Mouse (Mus musculus): ENCODE measurements around the gene 1600012H06Rik. TPM values are rescaled to one million over a fixed set of nuclear protein-coding genes. Genes with fewer than 3 reads are reported as not detected.
"Not testable (repeated sequence)": the region's sequence is repeated elsewhere in the genome, so short reads cannot be mapped to it uniquely, and the experiment has no call there.

Gene 1600012H06Rik
- 11.2 and 14.4 TPM in 2 replicates for polyA plus RNA-seq (2015; fragmentation: Nextera tagmentation; extraction: Ambion mirVana)

GRCm38 (mm10) chr17:14943009-14943728 is at the start of gene 1600012H06Rik, which contains the start of gene Wdr27:
1600012H06Rik (plus strand) TSS chr17:14943184.
Wdr27 (minus strand) TSS chr17:14943158.
- Histone ChIP-seq H3K9me3 (replicated peaks) (no peaks in the 10 kb centered on the region), H3K27me3 (no peaks in the 10 kb centered on the region), H3K4me3 (replicated peaks) (peak within 1 kb of the TSS; percentile 93), H3K27ac (peak within 1 kb of the TSS; percentile 78), H3K9ac (peak within 1 kb of the TSS; percentile 90), H3K36me3 (peaks cover 24% of the 10 kb centered on the region), H3K4me1 (replicated peaks) (peaks cover 32% of the 10 kb centered on the region), H3K4me2 (peak within 1 kb of the TSS; percentile 95)
- DNase-seq (peak; percentile 96), ATAC-seq (ENCODE audit: low read depth) (peak; percentile 97)
- under 1% methylated on average over 54 of the region's 54 CpGs for WGBS (ENCODE audit: insufficient replicate concordance)

- not testable (repeated sequence) for H3K4me3 ChIP-seq (replicated peaks); ATAC-seq (ENCODE audit: low read depth); H3K36me3 ChIP-seq; H3K9ac ChIP-seq; H3K27ac ChIP-seq; H3K9me3 ChIP-seq (replicated peaks); H3K4me2 ChIP-seq; DNase-seq; H3K4me1 ChIP-seq (replicated peaks); H3K27me3 ChIP-seq
Observed at GRCm38 (mm10) chr17:14895058-14895457, 47.9 kb upstream of the 1600012H06Rik start.

- no peak for ATAC-seq (ENCODE audit: low read depth)
- H3K27me3 ChIP-seq, result no peaks in the 10 kb centered on the region
- no peaks in the 10 kb centered on the region for H3K36me3 ChIP-seq
- H3K27ac ChIP-seq, result no peak overlapping the region
- H3K4me2 ChIP-seq, result no peak overlapping the region
- no peak overlapping the region for H3K9ac ChIP-seq
- DNase-seq, result no peak
- H3K4me3 ChIP-seq (replicated peaks), result no peak overlapping the region
- WGBS (ENCODE audit: insufficient replicate concordance), result 53% methylated on average over 1 of the region's 1 CpGs
- no peaks in the 10 kb centered on the region for H3K9me3 ChIP-seq (replicated peaks)
- H3K4me1 ChIP-seq (replicated peaks), result no peaks in the 10 kb centered on the region
Observed at GRCm38 (mm10) chr17:14898972-14899371, 44.0 kb upstream of the 1600012H06Rik start.

- WGBS (ENCODE audit: insufficient replicate concordance), result 57% methylated on average over 3 of the region's 3 CpGs
- DNase-seq, result no peak
- H3K27me3 ChIP-seq, result 0 out of 2 replicates have a peak, but pooled peaks cover 3% of the 10 kb centered on the region
Observed at GRCm38 (mm10) chr17:14903212-14903611, 39.8 kb upstream of the 1600012H06Rik start.

GRCm38 (mm10) chr17:14904206-14904605 is 38.8 kb upstream of the 1600012H06Rik start:
- no peak overlapping the region for H3K4me2 ChIP-seq
- H3K27me3 ChIP-seq, result 0 out of 2 replicates have a peak, but pooled peaks cover 3% of the 10 kb centered on the region
- DNase-seq (no peak), ATAC-seq (ENCODE audit: low read depth) (no peak)
- no peak overlapping the region for H3K4me3 ChIP-seq (replicated peaks)
- no peak overlapping the region for H3K9ac ChIP-seq
- no peaks in the 10 kb centered on the region for H3K4me1 ChIP-seq (replicated peaks)
- H3K9me3 ChIP-seq (replicated peaks), result no peaks in the 10 kb centered on the region
- no peak overlapping the region for H3K27ac ChIP-seq
- no peaks in the 10 kb centered on the region for H3K36me3 ChIP-seq
- WGBS (ENCODE audit: insufficient replicate concordance), result 65% methylated on average over 6 of the region's 6 CpGs

More at GRCm38 (mm10) chr17:14903212-14903611, 39.8 kb upstream of the 1600012H06Rik start:
- H3K9ac ChIP-seq, result no peak overlapping the region
- H3K27ac ChIP-seq, result no peak overlapping the region
- no peak overlapping the region for H3K4me2 ChIP-seq
- no peaks in the 10 kb centered on the region for H3K4me1 ChIP-seq (replicated peaks)
- no peak overlapping the region for H3K4me3 ChIP-seq (replicated peaks)
- H3K9me3 ChIP-seq (replicated peaks), result no peaks in the 10 kb centered on the region
- H3K36me3 ChIP-seq, result no peaks in the 10 kb centered on the region
- ATAC-seq (ENCODE audit: low read depth), result no peak

- Histone ChIP-seq H3K4me1 (replicated peaks) (no peaks in the 10 kb centered on the region), H3K9me3 (replicated peaks) (no peaks in the 10 kb centered on the region)
- ATAC-seq (ENCODE audit: low read depth), result no peak
Observed at GRCm38 (mm10) chr17:14904637-14905265, 38.2 kb upstream of the 1600012H06Rik start.

GRCm38 (mm10) chr17:14906611-14907010 is 36.4 kb upstream of the 1600012H06Rik start:
- ATAC-seq (ENCODE audit: low read depth), result no peak
- no peaks in the 10 kb centered on the region for H3K36me3 ChIP-seq
- H3K9ac ChIP-seq, result no peak overlapping the region
- H3K27ac ChIP-seq, result no peak overlapping the region
- H3K4me1 ChIP-seq (replicated peaks), result no peaks in the 10 kb centered on the region
- no peaks in the 10 kb centered on the region for H3K9me3 ChIP-seq (replicated peaks)
- whole genome bisulfite sequencing (ENCODE audit: insufficient replicate concordance), result 29% methylated on average over 1 of the region's 1 CpGs
- 0 out of 2 replicates have a peak, but pooled peaks cover 3% of the 10 kb centered on the region for H3K27me3 ChIP-seq
- H3K4me2 ChIP-seq, result no peak overlapping the region
- no peak for DNase-seq
- no peak overlapping the region for H3K4me3 ChIP-seq (replicated peaks)

More at GRCm38 (mm10) chr17:14904637-14905265, 38.2 kb upstream of the 1600012H06Rik start:
- H3K4me2 ChIP-seq, result no peak overlapping the region
- no peak overlapping the region for H3K4me3 ChIP-seq (replicated peaks)
- no peak overlapping the region for H3K9ac ChIP-seq
- WGBS (ENCODE audit: insufficient replicate concordance), result 31% methylated on average over 7 of the region's 7 CpGs
- no peaks in the 10 kb centered on the region for H3K36me3 ChIP-seq
- DNase-seq, result peak; percentile 15
- H3K27ac ChIP-seq, result no peak overlapping the region
- H3K27me3 ChIP-seq, result 0 out of 2 replicates have a peak, but pooled peaks cover 3% of the 10 kb centered on the region

- Histone ChIP-seq H3K4me1 (replicated peaks) (no peaks in the 10 kb centered on the region), H3K4me2 (no peak overlapping the region), H3K9ac (no peak overlapping the region), H3K4me3 (replicated peaks) (no peak overlapping the region), H3K27me3 (0 out of 2 replicates have a peak, but pooled peaks cover 3% of the 10 kb centered on the region), H3K36me3 (no peaks in the 10 kb centered on the region), H3K27ac (no peak overlapping the region), H3K9me3 (replicated peaks) (no peaks in the 10 kb centered on the region)
- WGBS (ENCODE audit: insufficient replicate concordance), result 56% methylated on average over 12 of the region's 12 CpGs
- ATAC-seq (ENCODE audit: low read depth) (no peak), DNase-seq (no peak)
Observed at GRCm38 (mm10) chr17:14907136-14907535, 35.8 kb upstream of the 1600012H06Rik start.

- Histone ChIP-seq H3K9me3 (replicated peaks) (no peaks in the 10 kb centered on the region), H3K36me3 (no peaks in the 10 kb centered on the region), H3K27ac (no peak overlapping the region), H3K4me2 (no peak overlapping the region), H3K4me1 (replicated peaks) (no peaks in the 10 kb centered on the region), H3K4me3 (replicated peaks) (no peak overlapping the region), H3K27me3 (0 out of 2 replicates have a peak, but pooled peaks cover 3% of the 10 kb centered on the region), H3K9ac (no peak overlapping the region)
- 60% methylated on average over 5 of the region's 5 CpGs for WGBS (ENCODE audit: insufficient replicate concordance)
- ATAC-seq (ENCODE audit: low read depth) (no peak), DNase-seq (no peak)
Observed at GRCm38 (mm10) chr17:14909331-14909730, 33.7 kb upstream of the 1600012H06Rik start.

GRCm38 (mm10) chr17:14910771-14911170 is 32.2 kb upstream of the 1600012H06Rik start:
- Histone ChIP-seq H3K27me3 (0 out of 2 replicates have a peak, but pooled peaks cover 3% of the 10 kb centered on the region), H3K27ac (no peak overlapping the region), H3K4me3 (replicated peaks) (no peak overlapping the region), H3K36me3 (no peaks in the 10 kb centered on the region), H3K4me2 (no peak overlapping the region), H3K4me1 (replicated peaks) (no peaks in the 10 kb centered on the region), H3K9me3 (replicated peaks) (no peaks in the 10 kb centered on the region), H3K9ac (no peak overlapping the region)
- 75% methylated on average over 5 of the region's 5 CpGs for WGBS (ENCODE audit: insufficient replicate concordance)
- DNase-seq (no peak), ATAC-seq (ENCODE audit: low read depth) (no peak)

- H3K27me3 ChIP-seq, result no peaks in the 10 kb centered on the region
- 43% methylated on average over 6 of the region's 6 CpGs for WGBS (ENCODE audit: insufficient replicate concordance)
- H3K4me3 ChIP-seq (replicated peaks), result no peak overlapping the region
- H3K9ac ChIP-seq, result no peak overlapping the region
- H3K27ac ChIP-seq, result no peak overlapping the region
- no peaks in the 10 kb centered on the region for H3K36me3 ChIP-seq
- no peaks in the 10 kb centered on the region for H3K4me1 ChIP-seq (replicated peaks)
- DNase-seq, result no peak
- no peak overlapping the region for H3K4me2 ChIP-seq
- no peaks in the 10 kb centered on the region for H3K9me3 ChIP-seq (replicated peaks)
- ATAC-seq (ENCODE audit: low read depth), result no peak
Observed at GRCm38 (mm10) chr17:14912420-14912819, 30.6 kb upstream of the 1600012H06Rik start.

All from liver, embryonic 13.5 days (tissue).